Mouse (Mus musculus): ENCODE data around the gene Nfib. TPM values are rescaled to one million over a fixed set of nuclear protein-coding genes. Genes with fewer than 3 reads are reported as not detected.

Nfib gene
- 36.5 TPM for polyA plus RNA-seq (2014; fragmentation: Illumina TruSeq; extraction: RNeasy Lipid Tissue Mini Kit (QIAGEN cat#74804); ENCODE audit: low read depth, low replicate concordance)

DNA sequence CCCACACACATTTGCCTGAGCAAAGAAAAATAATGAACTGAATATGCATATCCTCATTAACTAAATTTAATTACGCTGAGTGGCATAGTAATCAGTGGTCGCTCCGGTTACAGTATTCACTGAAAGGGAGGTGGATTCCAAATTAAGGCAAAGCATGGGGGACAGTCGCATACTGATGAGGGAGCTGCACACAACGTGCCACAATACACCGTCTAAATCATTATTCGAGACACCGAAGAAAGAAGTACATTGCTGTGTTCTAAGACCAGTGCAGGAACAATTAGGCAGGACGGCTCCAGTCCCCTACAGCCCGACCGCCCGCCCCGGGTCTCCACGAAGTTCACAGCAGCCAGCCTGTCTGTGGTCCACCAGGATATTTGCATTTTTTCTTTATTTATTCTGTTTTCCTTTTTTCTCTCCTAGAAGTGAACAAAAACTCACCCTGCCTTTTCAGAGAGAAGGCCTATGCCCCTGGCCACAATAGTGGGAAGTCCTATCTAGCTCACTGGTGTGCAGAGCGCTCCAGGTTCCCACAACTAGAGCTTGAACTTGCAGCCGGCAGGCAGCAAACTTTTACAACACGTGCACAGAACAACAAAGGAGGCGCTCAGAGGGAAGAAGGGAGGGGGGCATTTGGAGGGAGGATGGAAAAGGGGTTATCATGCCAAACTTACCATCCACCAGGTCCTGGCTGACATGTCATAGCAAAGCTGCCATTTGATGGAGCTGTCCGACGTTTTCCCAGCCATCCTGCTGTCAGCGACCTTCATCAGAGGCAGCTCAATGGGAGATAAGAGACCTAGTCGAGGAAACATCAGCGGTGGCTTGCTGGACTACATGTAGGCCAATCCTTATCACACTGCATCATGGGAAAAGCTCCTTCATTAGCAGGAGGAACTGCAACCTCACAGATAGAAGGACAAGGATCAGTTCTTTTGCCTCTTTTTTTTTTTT, at the start of gene Nfib:
TSS of gene Nfib (minus strand) at position 910 of the 954 bp plus-strand sequence.

Other genes with a start within 250 kb of the Nfib start
- gene Zdhhc21, start 154.2 kb upstream of the Nfib start, polyA plus RNA-seq (2014; fragmentation: Illumina TruSeq; extraction: RNeasy Lipid Tissue Mini Kit (QIAGEN cat#74804); ENCODE audit: low read depth, low replicate concordance) = 3.7 TPM
- not detected for gene Cer1, start 179.4 kb upstream of the Nfib start, polyA plus RNA-seq (2014; fragmentation: Illumina TruSeq; extraction: RNeasy Lipid Tissue Mini Kit (QIAGEN cat#74804); ENCODE audit: low read depth, low replicate concordance)